Mouse (Mus musculus) brain, embryonic 14.5 days (tissue): Measurements from ENCODE around the gene Necab3.

Source experiments
- CTCF ChIP-seq: fragments of 200-500 bp; IDR thresholded peaks from 2 replicates; pipeline ENCODE4 v1.5.1; 2012; ENCODE audit warnings: inconsistent platforms, mild to moderate bottlenecking, moderate library complexity, borderline replicate concordance; ENCODE audit not compliant: insufficient read depth, insufficient read length; ENCODE audit errors: extremely low read depth
- POLR2A ChIP-seq: fragments of 200-500 bp; IDR thresholded peaks from 2 replicates; pipeline ENCODE4 v1.6.1; 2012; ENCODE audit warnings: mild to moderate bottlenecking, inconsistent platforms, borderline replicate concordance; ENCODE audit not compliant: poor library complexity, insufficient read depth, insufficient read length, severe bottlenecking; ENCODE audit errors: extremely low read depth

- TF ChIP-seq POLR2A (no peak), CTCF (no peak)
These were observed 42.6 kb upstream of the Necab3 start for GRCm38 (mm10) chr2:154601324-154601723.
